Mouse (Mus musculus): Measurements from ENCODE around the gene Plekha7.

DNA sequence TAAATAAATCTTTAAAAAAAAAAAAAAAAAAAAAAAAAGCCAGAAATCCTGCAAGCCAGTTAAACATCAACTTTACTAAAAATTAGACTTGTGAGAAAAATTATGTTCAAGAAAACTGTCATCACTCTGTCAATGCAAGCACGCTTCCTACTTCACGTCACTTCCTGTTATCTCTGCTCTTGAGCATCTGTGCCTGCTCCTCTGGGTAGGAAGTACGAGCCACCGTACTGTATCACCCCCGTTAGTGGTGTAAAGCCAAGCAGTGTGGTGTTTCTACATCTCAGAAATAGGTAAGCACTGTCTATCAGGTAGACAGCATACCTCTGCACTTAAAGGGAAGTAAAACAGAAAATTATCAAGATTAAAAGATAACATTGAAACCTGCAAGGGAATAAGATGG lies 19.7 kb upstream of the Plekha7 start:
- no peak for TF ChIP-seq GATA1 (IDR thresholded peaks at IDR 0.05; ENCODE audit: borderline replicate concordance, low read length)
- no peak for TF ChIP-seq FLI1 (IDR thresholded peaks at IDR 0.05; ENCODE audit: low read length)
